8 mouse cellular contexts compared by ENCODE assay signal in genomic region chr5:112214419-112214818, GRCm38 (mm10). TPM values are rescaled to one million over a fixed set of nuclear protein-coding genes. Genes with fewer than 3 reads are reported as not detected.
A peak's percentile ranks its signal among the peaks of the same experiment; 100 is the strongest.
DNase-seq lines count a peak whose midpoint lies in the region; ATAC-seq and TF ChIP-seq lines count a peak whose summit lies in the region.

No protein-coding gene starts in this region.

- ATAC-seq in kidney, embryonic 16.5 days (ENCODE audit: low FRiP score, low TSS enrichment) = no peak; the same call in 1 of the 2 replicates
- peak; percentile 62 for ATAC-seq in forebrain, postnatal 0 days
- ATAC-seq in inflammation-experienced regulatory T-cells, adult 6 months = peak; percentile 48
- ATAC-seq in limb, embryonic 14.5 days (ENCODE audit: low FRiP score, low read depth) = no peak; the same call in 1 of the 2 replicates
- ATAC-seq in midbrain, postnatal 0 days (ENCODE audit: low FRiP score) = peak; percentile 11

- no peaks in the 10 kb centered on the region for H3K36me3 ChIP-seq in kidney, embryonic 16.5 days (ENCODE audit: insufficient read depth, low read length)
- peaks cover 8% of the 10 kb centered on the region; the same call in 1 of the 2 replicates for H3K36me3 ChIP-seq in forebrain, postnatal 0 days (ENCODE audit: insufficient read depth)
- peaks cover 5% of the 10 kb centered on the region; the same call in 1 of the 2 replicates for H3K36me3 ChIP-seq in limb, embryonic 14.5 days (ENCODE audit: control insufficient read depth, insufficient read depth, low read length)
- no peaks in the 10 kb centered on the region; the same call in 1 of the 2 replicates for H3K36me3 ChIP-seq in midbrain, postnatal 0 days (ENCODE audit: insufficient read depth, low read length)
- no peaks in the 10 kb centered on the region for H3K36me3 ChIP-seq in thymus, adult 2 months (ENCODE audit: control insufficient read depth, insufficient read depth, low read length)

- no peaks in the 10 kb centered on the region for H3K27me3 ChIP-seq in kidney, embryonic 16.5 days (ENCODE audit: insufficient read depth, low read length)
- no peaks in the 10 kb centered on the region for H3K27me3 ChIP-seq in forebrain, postnatal 0 days (ENCODE audit: insufficient read depth, low read length)
- H3K27me3 ChIP-seq in limb, embryonic 14.5 days (ENCODE audit: control insufficient read depth, insufficient read depth, low read length) = no peaks in the 10 kb centered on the region
- H3K27me3 ChIP-seq in midbrain, postnatal 0 days (ENCODE audit: insufficient read depth, low read length) = no peaks in the 10 kb centered on the region
- no peaks in the 10 kb centered on the region for H3K27me3 ChIP-seq in thymus, adult 2 months (ENCODE audit: control insufficient read depth, insufficient read depth, low read length)

- no peaks in the 10 kb centered on the region for H3K9me3 ChIP-seq in kidney, embryonic 16.5 days (ENCODE audit: low read length)
- H3K9me3 ChIP-seq in forebrain, postnatal 0 days (ENCODE audit: low read length) = no peaks in the 10 kb centered on the region
- no peaks in the 10 kb centered on the region for H3K9me3 ChIP-seq in limb, embryonic 14.5 days (ENCODE audit: control insufficient read depth, low read length)
- no peaks in the 10 kb centered on the region for H3K9me3 ChIP-seq in midbrain, postnatal 0 days (ENCODE audit: low read length)

- DNase-seq in kidney, adult 18-20 months = peak; percentile 54
- DNase-seq in brain, adult 2 months (ENCODE audit: low read depth, low spot score) = peak; percentile 77
- DNase-seq in forebrain, postnatal 0 days = peak; percentile 92
- peak; percentile 63 for DNase-seq in limb, embryonic 14.5 days (ENCODE audit: low spot score)
- DNase-seq in midbrain, postnatal 0 days (ENCODE audit: low spot score) = peak; percentile 88
- peak; percentile 81 for DNase-seq in thymus, adult 2 months

- peak; percentile 90 for TF ChIP-seq CTCF in forebrain, postnatal 0 days (IDR thresholded peaks at IDR 0.05; ENCODE audit: low read depth)
- peak; percentile 92 for TF ChIP-seq CTCF in midbrain, postnatal 0 days (IDR thresholded peaks at IDR 0.05)
- TF ChIP-seq CTCF in thymus, adult 2 months (IDR thresholded peaks at IDR 0.05; ENCODE audit: borderline replicate concordance, control insufficient read depth, extremely low read depth, insufficient read depth, low read length, poor library complexity) = peak; percentile 73; the same call in 1 of the 2 replicates

- peaks cover 11% of the 10 kb centered on the region for H3K4me1 ChIP-seq in kidney, embryonic 16.5 days (ENCODE audit: insufficient read depth, low read length)
- peaks cover 25% of the 10 kb centered on the region for H3K4me1 ChIP-seq in forebrain, postnatal 0 days (ENCODE audit: insufficient read depth)
- H3K4me1 ChIP-seq in limb, embryonic 14.5 days (ENCODE audit: control insufficient read depth, insufficient read depth, low read length) = peaks cover 9% of the 10 kb centered on the region; the same call in 1 of the 2 replicates
- H3K4me1 ChIP-seq in midbrain, postnatal 0 days (ENCODE audit: insufficient read depth, low read length) = peaks cover 27% of the 10 kb centered on the region
- H3K4me1 ChIP-seq in thymus, adult 2 months (replicated peaks; ENCODE audit: control insufficient read depth, insufficient read depth, low read length) = no peaks in the 10 kb centered on the region

- no peak overlapping the region for H3K27ac ChIP-seq in kidney, embryonic 16.5 days (ENCODE audit: low read length)
- peak overlapping the region; percentile 76 for H3K27ac ChIP-seq in forebrain, postnatal 0 days (ENCODE audit: low read depth, low read length)
- H3K27ac ChIP-seq in limb, embryonic 14.5 days (replicated peaks; ENCODE audit: low read depth, low read length) = no peak overlapping the region
- H3K27ac ChIP-seq in midbrain, postnatal 0 days (ENCODE audit: low read depth, low read length) = peak overlapping the region; percentile 83
- H3K27ac ChIP-seq in thymus, adult 2 months (ENCODE audit: control insufficient read depth, insufficient read depth, low read length) = no peak overlapping the region

- no peak overlapping the region for H3K4me3 ChIP-seq in kidney, embryonic 16.5 days (ENCODE audit: low read length)
- H3K4me3 ChIP-seq in forebrain, postnatal 0 days (ENCODE audit: low read depth, low read length) = no peak overlapping the region
- H3K4me3 ChIP-seq in limb, embryonic 14.5 days (replicated peaks; ENCODE audit: low read length) = no peak overlapping the region
- H3K4me3 ChIP-seq in midbrain, postnatal 0 days (ENCODE audit: low read depth, low read length) = no peak overlapping the region
- no peak overlapping the region for H3K4me3 ChIP-seq in thymus, adult 2 months (ENCODE audit: control insufficient read depth, insufficient read depth, low read length)

- 6% methylated on average over 10 of the region's 10 CpGs for WGBS in kidney, embryonic 16.5 days
- WGBS in forebrain, postnatal 0 days = under 1% methylated on average over 10 of the region's 10 CpGs
- WGBS in limb, embryonic 14.5 days = 3% methylated on average over 10 of the region's 10 CpGs
- under 1% methylated on average over 10 of the region's 10 CpGs for WGBS in midbrain, postnatal 0 days
- 6% methylated on average over 10 of the region's 10 CpGs for WGBS in thymus, adult 2 months

- TF ChIP-seq POLR2A in limb, embryonic 14.5 days (IDR thresholded peaks at IDR 0.05; ENCODE audit: borderline replicate concordance, extremely low read depth, insufficient read depth, insufficient read length) = no peak
- no peak for TF ChIP-seq POLR2A in thymus, adult 2 months (IDR thresholded peaks at IDR 0.05; ENCODE audit: control insufficient read depth, extremely low read depth, insufficient read depth, low read length, poor library complexity)

- no peak overlapping the region; the same call in 1 of the 2 replicates for H3K4me2 ChIP-seq in kidney, embryonic 16.5 days (replicated peaks; ENCODE audit: low read depth, low read length)
- H3K4me2 ChIP-seq in forebrain, postnatal 0 days (ENCODE audit: low read depth) = peak overlapping the region; percentile 29
- H3K4me2 ChIP-seq in limb, embryonic 14.5 days (replicated peaks; ENCODE audit: low read depth, low read length, severe bottlenecking) = no peak overlapping the region
- H3K4me2 ChIP-seq in midbrain, postnatal 0 days (ENCODE audit: low read depth, low read length, poor library complexity, severe bottlenecking) = peak overlapping the region; percentile 15; the same call in 1 of the 2 replicates

- no peak overlapping the region for H3K9ac ChIP-seq in kidney, embryonic 16.5 days (replicated peaks; ENCODE audit: low read length)
- 0 out of 2 replicates have a peak overlapping the region, but pooled peaks have one; percentile 22 for H3K9ac ChIP-seq in forebrain, postnatal 0 days
- no peak overlapping the region for H3K9ac ChIP-seq in limb, embryonic 14.5 days (ENCODE audit: low read depth, low read length, severe bottlenecking)
- H3K9ac ChIP-seq in midbrain, postnatal 0 days (replicated peaks; ENCODE audit: low read length, poor library complexity, severe bottlenecking) = 0 out of 2 replicates have a peak overlapping the region, but pooled peaks have one; percentile 24

RNA-seq across cellular contexts. Expression of gene Cryba4, which starts 37.9 kb away (rescaled TPM):
- 0.58 and 0.81 TPM in 2 replicates for polyA plus RNA-seq in kidney, embryonic 16.5 days (2015; fragmentation: Nextera tagmentation; extraction: Ambion mirVana)
- total RNA-seq in forebrain, postnatal 0 days (2014; rRNA removed) = 2.5 TPM in 1 of 2 replicates, not detected in the other
- polyA plus RNA-seq in forebrain, postnatal 0 days (2015; fragmentation: Nextera tagmentation; extraction: Ambion mirVana) = 2.4 and 2.6 TPM in 2 replicates
- polyA plus RNA-seq in inflammation-experienced regulatory T-cells, adult 6 months (2017; shearing (Covaris generic)) = 1 to 10 TPM in 1 of 3 experiments, under 1 TPM in 1, not detected in 1; 0.56 to 1.3 TPM
- polyA plus RNA-seq in limb, embryonic 14.5 days (2012; rRNA removed) = 1.2 and 2.3 TPM in 2 replicates
- polyA plus RNA-seq in limb, embryonic 14.5 days (2014; fragmentation: Nextera tagmentation; extraction: Ambion mirVana) = 1.8 and 2.1 TPM in 2 replicates
- 1.6 and 2.4 TPM in 2 replicates for total RNA-seq in midbrain, postnatal 0 days (2014; rRNA removed)
- polyA plus RNA-seq in midbrain, postnatal 0 days (2015; fragmentation: Nextera tagmentation; extraction: Ambion mirVana) = 2.5 and 2.9 TPM in 2 replicates
- 0.41 and 3.1 TPM in 2 replicates for polyA plus RNA-seq in thymus, adult 2 months (2012; rRNA removed)

RNA-seq across cellular contexts. Expression of gene Crybb1, which starts 41.2 kb away (rescaled TPM):
- polyA plus RNA-seq in kidney, embryonic 16.5 days (2015; fragmentation: Nextera tagmentation; extraction: Ambion mirVana) = 2.7 and 4.0 TPM in 2 replicates
- 5.0 and 6.3 TPM in 2 replicates for total RNA-seq in forebrain, postnatal 0 days (2014; rRNA removed)
- 10.4 and 10.8 TPM in 2 replicates for polyA plus RNA-seq in forebrain, postnatal 0 days (2015; fragmentation: Nextera tagmentation; extraction: Ambion mirVana)
- under 1 TPM in 1 of 3 experiments, not detected in 2; 0.97 TPM for polyA plus RNA-seq in inflammation-experienced regulatory T-cells, adult 6 months (2017; shearing (Covaris generic))
- polyA plus RNA-seq in limb, embryonic 14.5 days (2012; rRNA removed) = 0.50 and 0.54 TPM in 2 replicates
- 1.9 and 2.2 TPM in 2 replicates for polyA plus RNA-seq in limb, embryonic 14.5 days (2014; fragmentation: Nextera tagmentation; extraction: Ambion mirVana)
- total RNA-seq in midbrain, postnatal 0 days (2014; rRNA removed) = 7.2 and 11.5 TPM in 2 replicates
- 13.1 and 13.2 TPM in 2 replicates for polyA plus RNA-seq in midbrain, postnatal 0 days (2015; fragmentation: Nextera tagmentation; extraction: Ambion mirVana)
- 0.15 and 0.40 TPM in 2 replicates for polyA plus RNA-seq in thymus, adult 2 months (2012; rRNA removed)

Comparison
In these comparisons a context has a peak if more than half of its experiments do, and no peak if none do; other contexts are left out.
1. ATAC-seq: peak in forebrain, postnatal 0 days (single experiment), inflammation-experienced regulatory T-cells, adult 6 months (single experiment) and midbrain, postnatal 0 days (single experiment); none in kidney, embryonic 16.5 days (single experiment) and limb, embryonic 14.5 days (single experiment).
2. H3K27ac ChIP-seq: peak in forebrain, postnatal 0 days (single experiment) and midbrain, postnatal 0 days (single experiment); none in kidney, embryonic 16.5 days (single experiment), limb, embryonic 14.5 days (single experiment) and thymus, adult 2 months (single experiment).
3. H3K4me2 ChIP-seq: peak in forebrain, postnatal 0 days (single experiment) and midbrain, postnatal 0 days (single experiment); none in kidney, embryonic 16.5 days (single experiment) and limb, embryonic 14.5 days (single experiment).
4. H3K9ac ChIP-seq: peak in forebrain, postnatal 0 days (single experiment) and midbrain, postnatal 0 days (single experiment); none in kidney, embryonic 16.5 days (single experiment) and limb, embryonic 14.5 days (single experiment).
5. Peak in every context shown above with its lines, with median percentiles within 50 percentile points of each other: DNase-seq and CTCF ChIP-seq.